Mouse (Mus musculus) heart, adult 18-20 months (tissue): Measurements from ENCODE around the gene Ctsd. TPM values are rescaled to one million over a fixed set of nuclear protein-coding genes. Genes with fewer than 3 reads are reported as not detected.

ENCODE experiments used
- DNase-seq, 2 experiments: peaks; one replicate each; pipeline ENCODE4 v3.0.0; 2021 to 2022; ENCODE audit warnings: mixed read lengths in 1 of 2
- total RNA-seq, 2 experiments: library from RNA; stranded (reverse); gene quantifications; 2 replicates each; pipeline ENCODE4 v1.2.3; 2021

The Ctsd gene
- total RNA-seq, 2 experiments from 2014 or later, result 997 to 1,066 TPM

- no peak for DNase-seq
These were observed 12.4 kb upstream of the Ctsd start for GRCm38 (mm10) chr7:142400112-142400749.

- DNase-seq, result peak in 1 of 2 experiments; percentile 42
These were observed 11.4 kb upstream of the Ctsd start for GRCm38 (mm10) chr7:142399250-142399649.

- DNase-seq, result peak in 1 of 2 experiments; percentile 74
These were observed 10.2 kb upstream of the Ctsd start for GRCm38 (mm10) chr7:142398052-142398451.

- no peak for DNase-seq
These were observed 8.8 kb upstream of the Ctsd start for GRCm38 (mm10) chr7:142396611-142397010.

- no peak for DNase-seq
These were observed 7.6 kb upstream of the Ctsd start for GRCm38 (mm10) chr7:142395472-142395871.

GRCm38 (mm10) chr7:142394261-142395190 is 6.7 kb upstream of the Ctsd start:
- DNase-seq, result peak; percentile 39 to 63

GRCm38 (mm10) chr7:142393191-142393590 is 5.4 kb upstream of the Ctsd start:
- DNase-seq, result peak in 1 of 2 experiments; percentile 48

GRCm38 (mm10) chr7:142391609-142392008 is 3.8 kb upstream of the Ctsd start:
- no peak for DNase-seq

- no peak for DNase-seq
These were observed 3.3 kb upstream of the Ctsd start for GRCm38 (mm10) chr7:142391108-142391507.

- DNase-seq, result no peak
These were observed 2.3 kb upstream of the Ctsd start for GRCm38 (mm10) chr7:142389961-142390650.

- DNase-seq, result no peak
These were observed 902 bp upstream of the Ctsd start for GRCm38 (mm10) chr7:142388740-142389139.

GRCm38 (mm10) chr7:142388198-142388597 is 360 bp upstream of the Ctsd start:
- no peak for DNase-seq

GRCm38 (mm10) chr7:142386621-142387201 is 1.1 kb downstream of the Ctsd start:
- DNase-seq, result peak in 1 of 2 experiments; percentile 55

- no peak for DNase-seq
These were observed 2.0 kb downstream of the Ctsd start for GRCm38 (mm10) chr7:142385742-142386403.

GRCm38 (mm10) chr7:142384306-142384705 is 3.5 kb downstream of the Ctsd start:
- peak; percentile 50 to 69 for DNase-seq

- no peak for DNase-seq
These were observed 5.3 kb downstream of the Ctsd start, which contains the start of gene Gm49369 for GRCm38 (mm10) chr7:142382567-142382966. TSS of gene Gm49369 (minus strand) at chr7:142382667.

- no peak for DNase-seq
These were observed 6.7 kb downstream of the Ctsd start for GRCm38 (mm10) chr7:142381175-142381574.

- no peak for DNase-seq
These were observed 8.7 kb downstream of the Ctsd start for GRCm38 (mm10) chr7:142379186-142379585.

- no peak for DNase-seq
These were observed 10.5 kb downstream of the Ctsd start for GRCm38 (mm10) chr7:142377233-142377925.

- DNase-seq, result no peak
These were observed 11.7 kb downstream of the Ctsd start for GRCm38 (mm10) chr7:142376096-142376495.

- peak; percentile 72 to 74 for DNase-seq
These were observed 12.5 kb downstream of the Ctsd start for GRCm38 (mm10) chr7:142375261-142375724.
